Mouse (Mus musculus) small intestine, adult 2 months (tissue): Measurements from ENCODE around the gene Cxcl15.

Experiments used
- CTCF ChIP-seq: fragments of 200-500 bp; IDR thresholded peaks from 2 replicates; pipeline ENCODE4 v1.5.1; 2012; ENCODE audit warnings: low read depth, mild to moderate bottlenecking, control low read depth, inconsistent platforms, low read length, moderate library complexity, mixed read lengths; ENCODE audit not compliant: insufficient replicate concordance, insufficient read length; ENCODE audit errors: extremely low read depth
- POLR2A ChIP-seq: fragments of 200-500 bp; IDR thresholded peaks from 2 replicates; pipeline ENCODE4 v1.6.1; 2012; ENCODE audit warnings: low read depth, mild to moderate bottlenecking, control low read depth, inconsistent platforms, low read length, moderate library complexity

GRCm38 (mm10) chr5:90771369-90771768, 23.0 kb upstream of the Cxcl15 start:
- no peak for TF ChIP-seq CTCF
- TF ChIP-seq POLR2A, result no peak
